Mouse (Mus musculus): Measurements from ENCODE around the gene Rpl9-ps1.

DNA sequence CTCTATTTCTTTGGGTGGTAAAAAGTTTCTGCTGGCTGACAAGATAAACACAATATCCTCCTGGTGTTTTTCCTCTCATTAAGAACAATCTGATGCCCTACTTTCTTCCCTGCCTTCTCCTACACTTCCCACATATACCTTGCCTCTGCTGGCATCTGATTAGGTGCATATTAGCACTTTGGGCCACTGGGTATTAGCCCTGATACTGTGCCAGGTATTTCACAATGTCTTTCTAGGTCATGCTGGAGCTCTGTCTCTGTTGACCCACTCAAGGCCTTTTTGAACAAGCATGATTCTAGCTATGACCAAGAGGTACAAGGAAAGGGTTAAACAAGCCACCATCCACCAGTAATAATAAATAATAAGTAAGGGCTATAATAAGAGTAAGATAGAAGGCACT lies 26.3 kb upstream of the Rpl9-ps1 start:
- no peak for TF ChIP-seq POLR2A (IDR thresholded peaks at IDR 0.05; ENCODE audit: low read depth, low read length)
- no peak for TF ChIP-seq CTCF (conservative IDR thresholded peaks at IDR 0.05; ENCODE audit: insufficient read depth, insufficient read length, low read depth, low read length)

All from kidney, adult 2 months (tissue).